Mouse (Mus musculus) MEL (cell line): ENCODE data around the gene Afdn. TPM values are rescaled to one million over a fixed set of nuclear protein-coding genes. Genes with fewer than 3 reads are reported as not detected.

ENCODE experiments used
- DNase-seq: peaks from one replicate; pipeline ENCODE4 v3.0.0; 2011; ENCODE audit warnings: low read depth, low spot score
- H3K27ac ChIP-seq: 2 replicates; pipeline ENCODE4 v1.5.1; 2012; ENCODE audit warnings: low read depth, mild to moderate bottlenecking, control low read depth, low read length, moderate library complexity; ENCODE audit not compliant: control insufficient read depth
- H3K27me3 ChIP-seq, 2 experiments: fragments of 150-350 bp in 1 of 2; sonication (generic) in 1 of 2; 2 replicates each; pipeline ENCODE4 v1.6.1; 2012; ENCODE audit warnings: low read length in 2 of 2, mild to moderate bottlenecking in 2 of 2, improper control_type of control experiment in 1 of 2, moderate library complexity in 1 of 2; ENCODE audit not compliant: insufficient read depth in 2 of 2, control insufficient read depth in 1 of 2
- H3K36me3 ChIP-seq, 2 experiments: 2 replicates each; pipeline ENCODE4 v1.6.1; 2012 to 2014; ENCODE audit warnings: low read length in 2 of 2, improper control_type of control experiment in 1 of 2, inconsistent platforms in 1 of 2, mild to moderate bottlenecking in 1 of 2; ENCODE audit not compliant: insufficient read depth in 2 of 2, control insufficient read depth in 1 of 2
- H3K4me1 ChIP-seq, 2 experiments: fragments of 150-350 bp in 1 of 2; sonication (generic) in 1 of 2; 2 replicates each; pipeline ENCODE4 v1.6.1; 2012; ENCODE audit warnings: low read length in 2 of 2, improper control_type of control experiment in 1 of 2, mild to moderate bottlenecking in 1 of 2; ENCODE audit not compliant: insufficient read depth in 2 of 2, control insufficient read depth in 1 of 2
- H3K4me3 ChIP-seq, 2 experiments: fragments of 150-350 bp in 1 of 2; sonication (generic) in 1 of 2; 2 replicates each; pipeline ENCODE4 v1.5.1; 2012; ENCODE audit warnings: low read depth in 2 of 2, low read length in 2 of 2, mild to moderate bottlenecking in 2 of 2, moderate library complexity in 2 of 2, control low read depth in 1 of 2, improper control_type of control experiment in 1 of 2; ENCODE audit not compliant: control insufficient read depth in 1 of 2, insufficient read depth in 1 of 2
- H3K79me2 ChIP-seq: 2 replicates; pipeline ENCODE4 v1.6.1; 2012; ENCODE audit warnings: mild to moderate bottlenecking, low read length, moderate library complexity; ENCODE audit not compliant: control insufficient read depth, poor library complexity, insufficient read depth
- H3K9ac ChIP-seq: 2 replicates; pipeline ENCODE4 v1.6.1; 2012; ENCODE audit warnings: low read depth, mild to moderate bottlenecking, control low read depth, low read length, moderate library complexity; ENCODE audit not compliant: control insufficient read depth, poor library complexity, severe bottlenecking
- H3K9me3 ChIP-seq: fragments of 150-350 bp; sonication (generic); replicated peaks from 2 replicates; pipeline ENCODE4 v1.6.1; 2012; ENCODE audit warnings: mild to moderate bottlenecking, low read length, improper control_type of control experiment, moderate library complexity; ENCODE audit not compliant: insufficient read depth
- BHLHE40 ChIP-seq: IDR thresholded peaks from 2 replicates; pipeline ENCODE4 v1.6.1; 2012; ENCODE audit warnings: low read depth, mild to moderate bottlenecking, inconsistent platforms, low read length, improper control_type of control experiment, borderline replicate concordance
- CHD1 ChIP-seq: IDR thresholded peaks from 2 replicates; pipeline ENCODE4 v1.6.1; 2012; ENCODE audit warnings: low read depth, mild to moderate bottlenecking, inconsistent platforms, low read length, improper control_type of control experiment
- CHD2 ChIP-seq: IDR thresholded peaks from 2 replicates; pipeline ENCODE4 v1.6.1; 2011; ENCODE audit warnings: low read length, improper control_type of control experiment
- E2F4 ChIP-seq: IDR thresholded peaks from 2 replicates; pipeline ENCODE4 v1.6.1; 2011; ENCODE audit warnings: low read depth, low read length, improper control_type of control experiment, borderline replicate concordance
- KAT2A ChIP-seq: conservative IDR thresholded peaks from 2 replicates; pipeline ENCODE4 v1.6.1; 2012; ENCODE audit warnings: low read depth, low read length, improper control_type of control experiment, inconsistent platforms
- MAFK ChIP-seq: IDR thresholded peaks from 2 replicates; pipeline ENCODE4 v1.6.1; 2011; ENCODE audit warnings: low read depth, mild to moderate bottlenecking, low read length, improper control_type of control experiment, borderline replicate concordance
- MAX ChIP-seq: IDR thresholded peaks from 2 replicates; pipeline ENCODE4 v1.6.1; 2011; ENCODE audit warnings: low read length, improper control_type of control experiment
- MAZ ChIP-seq: IDR thresholded peaks from 2 replicates; pipeline ENCODE4 v1.6.1; 2012; ENCODE audit warnings: low read depth, mild to moderate bottlenecking, inconsistent platforms, low read length, improper control_type of control experiment
- NELFE ChIP-seq: IDR thresholded peaks from 2 replicates; pipeline ENCODE4 v1.6.1; 2011; ENCODE audit warnings: low read depth, low read length, improper control_type of control experiment
- NRF1 ChIP-seq: IDR thresholded peaks from 2 replicates; pipeline ENCODE4 v1.6.1; 2014; ENCODE audit warnings: low read depth, mild to moderate bottlenecking, inconsistent platforms, low read length, improper control_type of control experiment, moderate library complexity; ENCODE audit not compliant: poor library complexity, insufficient read depth, severe bottlenecking
- RCOR1 ChIP-seq: IDR thresholded peaks from 2 replicates; pipeline ENCODE4 v1.6.1; 2012; ENCODE audit warnings: low read depth, mild to moderate bottlenecking, inconsistent platforms, low read length, improper control_type of control experiment
- SIN3A ChIP-seq: IDR thresholded peaks from 2 replicates; pipeline ENCODE4 v1.6.1; 2012; ENCODE audit warnings: low read length, improper control_type of control experiment, inconsistent platforms
- UBTF ChIP-seq: IDR thresholded peaks from 2 replicates; pipeline ENCODE4 v1.6.1; 2012; ENCODE audit warnings: low read depth, mild to moderate bottlenecking, inconsistent platforms, low read length, improper control_type of control experiment, moderate library complexity, borderline replicate concordance; ENCODE audit not compliant: insufficient read depth
- USF1 ChIP-seq: IDR thresholded peaks from 2 replicates; pipeline ENCODE4 v1.6.1; 2014; ENCODE audit warnings: low read depth, mild to moderate bottlenecking, inconsistent platforms, low read length, improper control_type of control experiment, moderate library complexity
- USF2 ChIP-seq, 2 experiments: IDR thresholded peaks; 2 replicates each; pipeline ENCODE4 v1.6.1; 2011 to 2012; ENCODE audit warnings: improper control_type of control experiment in 2 of 2, low read length in 2 of 2, borderline replicate concordance in 1 of 2, inconsistent platforms in 1 of 2, low read depth in 1 of 2, mild to moderate bottlenecking in 1 of 2; ENCODE audit not compliant: insufficient read depth in 1 of 2
- ZNF384 ChIP-seq: IDR thresholded peaks from 2 replicates; pipeline ENCODE4 v1.6.1; 2012; ENCODE audit warnings: low read depth, mild to moderate bottlenecking, inconsistent platforms, low read length, improper control_type of control experiment
- polyA plus RNA-seq, 2 experiments: library from polyadenylated mRNA; stranded (reverse) in 1 of 2; unstranded in 1 of 2; fragments of >175 nt in 1 of 2; fragments of >200 nt in 1 of 2; gene quantifications; 2 replicates each; pipeline versions ENCODE4 v1.2.1 to v1.2.4; 2012; ENCODE audit warnings: low replicate concordance in 2 of 2, low read depth in 1 of 2; ENCODE audit not compliant: insufficient read length in 2 of 2, insufficient read depth in 1 of 2, missing spikeins in 1 of 2
- total RNA-seq: library from RNA; depleted of rRNA; stranded (reverse); fragments of 300-350 nt; gene quantifications from 2 replicates; pipeline ENCODE4 v1.2.3, GENCODE M21; 2012

The Afdn gene
- total and polyA plus RNA-seq, 3 experiments, result 0.39 TPM; not detected in 1

- no peak overlapping the region for H3K9ac ChIP-seq
- TF ChIP-seq CHD2, result no peak
- TF ChIP-seq E2F4, result no peak
- TF ChIP-seq USF1, result no peak
- no peak for TF ChIP-seq ZNF384
- no peak for TF ChIP-seq MAZ
- no peak for TF ChIP-seq RCOR1
- TF ChIP-seq, all 39 proteins: peak for 0
- no peaks in the 10 kb centered on the region for H3K36me3 ChIP-seq
- no peaks in the 10 kb centered on the region for H3K79me2 ChIP-seq
- H3K27me3 ChIP-seq, result no peaks in the 10 kb centered on the region
- no peaks in the 10 kb centered on the region for H3K9me3 ChIP-seq
- H3K4me3 ChIP-seq, result no peak overlapping the region
- H3K27ac ChIP-seq, result no peak overlapping the region
- H3K4me1 ChIP-seq, result no peaks in the 10 kb centered on the region
- no peak for DNase-seq
Measured at GRCm38 (mm10) chr17:13741611-13742010, 18.7 kb upstream of the Afdn start.

DNA sequence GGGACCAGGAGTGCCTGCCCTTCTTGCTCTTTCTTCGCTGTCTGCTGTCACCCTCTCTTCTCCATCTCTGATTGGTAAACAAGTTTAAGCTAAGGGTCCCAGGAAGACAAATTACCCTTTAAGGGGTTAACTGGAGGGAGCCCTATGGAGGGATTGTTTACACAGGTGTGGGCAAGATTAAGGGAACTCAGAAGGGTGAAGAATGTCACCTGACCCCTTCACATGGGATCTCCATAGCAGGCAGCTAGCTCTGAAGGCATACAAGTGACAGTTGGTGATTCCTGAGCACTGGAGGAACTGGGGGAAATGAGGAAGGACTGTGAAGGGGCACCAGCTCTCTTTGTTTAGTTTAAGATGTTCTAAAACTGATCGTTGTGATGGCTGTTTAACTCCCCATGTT, 18.0 kb upstream of the Afdn start:
- no peaks in the 10 kb centered on the region for H3K27me3 ChIP-seq
- no peak for DNase-seq
- H3K4me3 ChIP-seq, result no peak overlapping the region
- no peak overlapping the region for H3K27ac ChIP-seq
- H3K79me2 ChIP-seq, result no peaks in the 10 kb centered on the region
- H3K9me3 ChIP-seq, result no peaks in the 10 kb centered on the region
- TF ChIP-seq CHD1, result no peak
- no peak for TF ChIP-seq USF2 (IDR thresholded peaks at IDR 0.05; ENCODE audit: borderline replicate concordance in 1 of 2, insufficient read depth in 1 of 2, low read depth in 1 of 2, low read length in 2 of 2)
- no peak for TF ChIP-seq NELFE
- TF ChIP-seq MAX, result no peak
- TF ChIP-seq BHLHE40, result no peak
- TF ChIP-seq UBTF, result no peak
- no peak for TF ChIP-seq NRF1
- TF ChIP-seq KAT2A, result no peak
- no peak for TF ChIP-seq MAFK
- TF ChIP-seq SIN3A, result no peak
- H3K4me1 ChIP-seq, result no peaks in the 10 kb centered on the region
- H3K9ac ChIP-seq, result no peak overlapping the region
- H3K36me3 ChIP-seq, result no peaks in the 10 kb centered on the region
